Mouse (Mus musculus) ES-Bruce4 (cell line): ENCODE results near the gene Hadhb. TPM values are rescaled to one million over a fixed set of nuclear protein-coding genes. Genes with fewer than 3 reads are reported as not detected.

ENCODE experiments used
- H3K27ac ChIP-seq: 2 replicates; pipeline ENCODE4 v1.5.1; 2012; ENCODE audit warnings: low read length, inconsistent platforms; ENCODE audit not compliant: insufficient read depth
- H3K27me3 ChIP-seq: 2 replicates; pipeline ENCODE4 v1.6.1; 2012; ENCODE audit warnings: mild to moderate bottlenecking, low read length, inconsistent platforms; ENCODE audit not compliant: control insufficient read depth, poor library complexity, insufficient read depth, severe bottlenecking
- H3K36me3 ChIP-seq: 2 replicates; pipeline ENCODE4 v1.6.1; 2012; ENCODE audit warnings: inconsistent platforms, mild to moderate bottlenecking, low read length, moderate library complexity; ENCODE audit not compliant: control insufficient read depth, poor library complexity, insufficient read depth, severe bottlenecking
- H3K4me1 ChIP-seq: one replicate; pipeline ENCODE4 v1.8.1; 2011; ENCODE audit warnings: low read length; ENCODE audit not compliant: control insufficient read depth, insufficient read depth
- H3K4me3 ChIP-seq: 2 replicates; pipeline ENCODE4 v1.5.1; 2011; ENCODE audit warnings: low read depth, mild to moderate bottlenecking, low read length
- H3K9ac ChIP-seq: 2 replicates; pipeline ENCODE4 v1.6.1; 2012; ENCODE audit warnings: low read depth, mild to moderate bottlenecking, inconsistent platforms; ENCODE audit not compliant: poor library complexity, severe bottlenecking
- H3K9me3 ChIP-seq: replicated peaks from 2 replicates; pipeline ENCODE4 v1.6.1; 2012; ENCODE audit warnings: mild to moderate bottlenecking, low read length, inconsistent platforms; ENCODE audit not compliant: control insufficient read depth, poor library complexity, insufficient read depth, severe bottlenecking
- CTCF ChIP-seq: IDR thresholded peaks from one replicate; pipeline ENCODE4 v1.8.1; 2011; ENCODE audit warnings: low read depth, low read length
- EP300 ChIP-seq: IDR thresholded peaks from 2 replicates; pipeline ENCODE4 v1.6.1; 2011; ENCODE audit warnings: low read depth, low read length; ENCODE audit not compliant: insufficient read depth
- POLR2A ChIP-seq: IDR thresholded peaks from one replicate; pipeline ENCODE4 v1.8.1; 2011; ENCODE audit warnings: low read length; ENCODE audit not compliant: insufficient read depth
- polyA plus RNA-seq: library from polyadenylated mRNA; stranded (reverse); fragments of >200 nt; gene quantifications from 2 replicates; pipeline ENCODE4 v1.2.4, GENCODE M21; 2011; ENCODE audit warnings: low read depth; ENCODE audit not compliant: missing spikeins, insufficient read depth, insufficient read length

The Hadhb gene
- polyA plus RNA-seq, 1 experiment = 44.7 TPM

GRCm38 (mm10) chr5:30230901-30231300 is 75.9 kb downstream of the Hadhb start:
- no peak overlapping the region for H3K4me3 ChIP-seq
- peaks cover 22% of the 10 kb centered on the region for H3K9me3 ChIP-seq
- H3K9ac ChIP-seq = no peak overlapping the region
- TF ChIP-seq EP300 (no peak), POLR2A (no peak), CTCF (no peak)
- no peak overlapping the region for H3K27ac ChIP-seq
- H3K27me3 ChIP-seq = no peaks in the 10 kb centered on the region; the same call in none of the 2 replicates
- no peaks in the 10 kb centered on the region for H3K36me3 ChIP-seq
- H3K4me1 ChIP-seq = no peaks in the 10 kb centered on the region

GRCm38 (mm10) chr5:30231891-30232270 is 76.8 kb downstream of the Hadhb start:
- Histone ChIP-seq H3K4me3 (peak overlapping the region; percentile 57), H3K36me3 (no peaks in the 10 kb centered on the region), H3K4me1 (no peaks in the 10 kb centered on the region), H3K9ac (no peak overlapping the region), H3K27me3 (no peaks in the 10 kb centered on the region; the same call in none of the 2 replicates), H3K9me3 (peaks cover 22% of the 10 kb centered on the region), H3K27ac (no peak overlapping the region)
- TF ChIP-seq POLR2A (no peak), CTCF (no peak), EP300 (no peak)

- Histone ChIP-seq H3K9me3 (peaks cover 22% of the 10 kb centered on the region), H3K4me3 (peak within 1 kb of the TSS; percentile 80), H3K9ac (peak within 1 kb of the TSS; percentile 53), H3K27me3 (no peaks in the 10 kb centered on the region; the same call in none of the 2 replicates), H3K4me1 (no peaks in the 10 kb centered on the region), H3K27ac (no peak within 1 kb of the TSS), H3K36me3 (no peaks in the 10 kb centered on the region)
- no peak for TF ChIP-seq CTCF
- no peak for TF ChIP-seq EP300
- peak; percentile 59 for TF ChIP-seq POLR2A
Measured at GRCm38 (mm10) chr5:30232271-30232971, 77.4 kb downstream of the Hadhb start, which contains the start of gene Selenoi. Gene Selenoi, plus strand, starts transcription at chr5:30232581.

GRCm38 (mm10) chr5:30233042-30233441 is 78.0 kb downstream of the Hadhb start:
- peak overlapping the region; percentile 80 for H3K4me3 ChIP-seq
- no peaks in the 10 kb centered on the region for H3K36me3 ChIP-seq
- no peak overlapping the region for H3K27ac ChIP-seq
- peaks cover 22% of the 10 kb centered on the region for H3K9me3 ChIP-seq
- TF ChIP-seq POLR2A = no peak
- H3K27me3 ChIP-seq = no peaks in the 10 kb centered on the region; the same call in none of the 2 replicates
- no peaks in the 10 kb centered on the region for H3K4me1 ChIP-seq
- peak overlapping the region; percentile 53 for H3K9ac ChIP-seq

DNA sequence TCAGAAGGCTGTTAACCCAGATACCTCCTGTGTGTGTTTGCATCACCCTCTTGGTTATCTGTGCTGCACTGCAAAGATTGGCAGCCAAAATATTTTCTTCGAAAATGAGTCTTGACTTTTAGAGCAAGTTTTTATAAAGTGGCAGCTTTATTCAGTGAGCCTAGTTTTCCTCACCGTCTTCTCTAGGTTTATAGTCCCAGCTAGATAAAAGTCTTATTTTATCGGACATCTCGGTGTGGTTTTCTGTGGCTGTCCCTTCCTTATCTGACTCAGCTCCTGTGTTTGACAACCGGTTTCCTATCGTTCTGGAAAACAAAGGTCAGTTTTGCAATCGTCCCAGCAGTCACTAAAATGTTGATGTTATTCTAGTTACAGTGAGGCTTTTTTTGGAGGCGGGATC is 78.9 kb downstream of the Hadhb start:
- no peak overlapping the region for H3K27ac ChIP-seq
- H3K36me3 ChIP-seq = no peaks in the 10 kb centered on the region
- peaks cover 22% of the 10 kb centered on the region for H3K9me3 ChIP-seq
- H3K9ac ChIP-seq = no peak overlapping the region
- H3K4me3 ChIP-seq = no peak overlapping the region
- TF ChIP-seq EP300 = no peak
- no peaks in the 10 kb centered on the region; the same call in none of the 2 replicates for H3K27me3 ChIP-seq
- no peaks in the 10 kb centered on the region for H3K4me1 ChIP-seq

Other genes with a start within 250 kb of the Hadhb start
- gene Il6, start 142.1 kb upstream of the Hadhb start, polyA plus RNA-seq = not detected in 2 replicates
- 82.8 and 94.5 TPM in 2 replicates for gene Tyms, start 81.6 kb upstream of the Hadhb start, polyA plus RNA-seq
- 0.67 and 1.0 TPM in 2 replicates for gene Garem2, start 50.1 kb upstream of the Hadhb start, polyA plus RNA-seq
- not detected in 2 replicates for gene 3110082J24Rik, start 49.2 kb upstream of the Hadhb start, polyA plus RNA-seq
- 59.3 and 65.7 TPM in 2 replicates for gene Hadha, start 86 bp upstream of the Hadhb start, polyA plus RNA-seq
- gene Adgrf3, start 50.5 kb downstream of the Hadhb start, polyA plus RNA-seq = not detected in 2 replicates
- 38.3 and 41.6 TPM in 2 replicates for gene Selenoi, start 77.3 kb downstream of the Hadhb start, polyA plus RNA-seq
- gene Drc1, start 126.1 kb downstream of the Hadhb start, polyA plus RNA-seq = 1.1 and 2.0 TPM in 2 replicates